Mouse (Mus musculus) B cell, adult 2 months (primary cell): ENCODE data around the gene Vmn2r-ps130.
"Not testable (repeated sequence)": the region's sequence is repeated elsewhere in the genome, so short reads cannot be mapped to it uniquely, and the experiment has no call there.

Experiments
- DNase-seq, 2 experiments: peaks; one replicate each; pipeline ENCODE4 v3.0.0; 2022

Vmn2r-ps130 gene

GRCm38 (mm10) chr17:23060866-23061265 lies at the start of gene Vmn2r-ps130:
Gene Vmn2r-ps130 (plus strand): TSS chr17:23061166.
- DNase-seq = not testable (repeated sequence)
